Mouse (Mus musculus): Measurements from ENCODE around the gene Ank2.

Ank2 gene

DNA sequence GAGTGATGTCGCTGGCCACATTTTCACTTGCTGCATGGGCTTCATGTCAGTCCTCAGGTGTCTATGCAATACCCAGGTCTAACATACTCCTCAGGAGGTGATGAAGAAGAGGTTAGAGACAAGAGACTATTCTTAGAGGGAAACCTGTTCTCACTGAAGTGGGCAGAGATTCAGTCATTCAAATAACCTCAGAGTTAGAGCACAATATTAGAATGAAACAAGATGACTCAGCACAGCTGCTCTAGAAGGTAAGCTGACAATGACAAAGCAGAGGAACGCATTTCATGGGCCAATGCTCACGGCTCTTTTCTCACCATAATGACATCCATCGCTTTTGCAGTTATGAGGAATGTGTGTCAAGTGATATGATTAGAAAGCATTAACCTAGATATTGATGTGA, 475.2 kb downstream of the Ank2 start:
- no peak for DNase-seq (ENCODE audit: low spot score in 2 of 2)

DNA sequence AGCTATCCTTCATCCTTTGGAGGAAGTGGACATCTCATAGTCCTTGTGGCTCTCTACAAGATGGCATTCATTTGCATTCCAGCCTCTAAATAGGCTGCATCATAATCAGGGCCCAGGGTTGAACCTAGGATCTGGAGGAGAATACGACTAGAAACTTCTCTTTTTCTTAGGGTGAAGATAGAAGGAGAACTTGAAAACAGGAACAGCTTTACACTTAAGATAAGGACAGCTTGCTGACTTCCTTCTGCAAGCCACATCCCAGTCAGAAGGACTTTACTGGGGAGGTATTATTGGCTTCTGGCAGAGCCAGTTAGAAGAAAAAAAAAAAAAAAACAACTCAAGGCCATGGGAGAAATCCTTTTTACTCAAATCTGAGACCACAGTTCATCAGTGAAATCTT, 479.0 kb downstream of the Ank2 start:
- DNase-seq (ENCODE audit: low spot score in 2 of 2): no peak

DNA sequence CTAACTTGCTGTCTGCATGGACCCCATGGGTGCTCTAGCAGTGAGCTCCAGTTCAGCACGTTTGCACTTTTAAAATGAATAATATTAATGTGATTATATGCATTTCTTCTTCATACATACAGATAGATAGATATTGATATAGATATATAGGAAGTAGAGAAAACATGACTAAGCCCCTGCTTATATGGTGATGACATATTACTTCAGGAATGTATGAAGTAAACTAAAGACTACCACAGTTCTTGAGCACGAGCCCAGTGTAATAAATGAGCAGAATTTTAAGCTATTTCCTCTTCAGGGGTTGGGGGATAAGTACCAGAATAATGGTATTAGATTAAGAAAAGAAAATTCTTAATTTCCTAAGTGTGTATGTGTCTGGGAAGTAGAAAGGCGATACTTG, 479.4 kb downstream of the Ank2 start:
- no peak for DNase-seq (ENCODE audit: low spot score in 2 of 2)

DNA sequence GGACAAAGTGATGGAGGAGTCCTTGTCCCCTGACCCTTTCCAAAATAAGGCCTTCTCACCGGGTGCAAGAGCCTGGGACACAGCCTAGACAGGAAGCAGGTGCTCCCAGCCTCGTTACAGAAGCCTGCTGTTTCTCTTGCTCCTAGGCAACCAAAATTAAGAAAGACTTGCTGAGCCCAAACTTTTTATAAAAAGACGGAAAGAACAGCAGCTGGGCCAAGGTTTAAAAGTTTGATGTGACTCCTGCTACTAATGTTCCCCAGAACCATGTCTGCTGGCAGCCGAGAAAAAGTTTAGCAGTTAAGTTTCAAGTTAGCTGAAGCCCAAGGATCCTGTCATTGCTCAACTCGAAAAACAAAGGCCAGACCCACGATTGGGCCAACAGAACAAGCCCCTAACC, 480.0 kb downstream of the Ank2 start:
- DNase-seq (ENCODE audit: low spot score in 2 of 2): no peak

DNA sequence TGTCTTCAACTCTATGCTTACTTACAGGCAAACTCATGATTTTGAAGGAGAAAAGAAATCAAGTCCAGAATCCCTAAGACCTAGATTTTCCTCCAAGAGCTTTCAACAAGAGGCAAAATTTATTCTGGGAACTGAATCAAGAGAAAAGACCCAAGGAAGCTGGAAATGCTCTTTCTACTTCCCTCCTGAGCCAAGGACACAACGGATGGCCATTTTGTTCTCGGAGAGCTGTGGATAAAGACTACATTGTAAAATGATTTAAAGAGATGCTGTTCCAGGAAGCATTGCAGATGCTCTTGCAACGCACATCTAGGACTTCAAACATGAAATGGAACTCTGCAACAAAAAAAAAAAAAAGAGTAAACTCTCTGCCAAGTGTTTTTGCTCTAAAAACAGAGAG, 481.6 kb downstream of the Ank2 start:
- DNase-seq (ENCODE audit: low spot score in 2 of 2): no peak

DNA sequence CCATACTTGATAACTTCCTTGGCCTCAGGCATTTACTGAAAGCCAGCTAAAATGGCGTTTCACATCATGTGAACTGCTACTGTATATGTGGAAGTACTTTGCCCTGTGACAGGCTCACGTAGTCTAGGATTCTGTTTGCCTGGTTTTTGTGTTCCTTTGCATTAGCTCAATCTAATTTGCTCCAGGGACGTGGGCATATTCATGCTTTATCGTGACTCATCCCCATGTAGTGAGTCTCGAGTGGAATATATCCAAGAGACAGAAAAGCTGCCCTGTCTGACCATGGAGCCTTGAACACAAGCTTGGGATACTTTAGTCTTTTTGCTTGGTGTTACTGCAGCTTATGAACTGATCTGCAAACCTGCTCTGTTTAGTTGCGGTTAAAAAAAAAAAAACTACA, 483.6 kb downstream of the Ank2 start:
- no peak for DNase-seq (ENCODE audit: low spot score in 2 of 2)

DNA sequence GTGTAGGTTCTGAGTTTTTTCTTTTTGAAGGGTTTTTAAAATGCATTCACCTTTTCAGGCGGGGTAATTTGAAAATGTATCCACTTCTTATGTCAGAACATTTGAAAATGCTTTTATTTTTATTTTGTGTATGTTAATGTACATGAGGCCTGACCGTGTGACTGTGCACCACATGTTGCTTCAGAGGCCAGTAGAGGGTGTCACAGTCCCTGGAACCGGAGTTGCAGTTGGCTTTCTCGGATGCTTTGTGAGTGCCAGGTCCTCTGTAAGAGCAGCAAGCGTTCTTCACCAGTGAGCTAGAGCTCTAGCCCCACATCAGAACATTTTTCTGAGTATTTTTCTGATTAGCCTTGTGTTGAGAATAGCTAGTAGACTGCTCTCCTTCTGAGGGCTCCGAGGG, 484.0 kb downstream of the Ank2 start:
- DNase-seq (ENCODE audit: low spot score in 2 of 2): no peak

DNA sequence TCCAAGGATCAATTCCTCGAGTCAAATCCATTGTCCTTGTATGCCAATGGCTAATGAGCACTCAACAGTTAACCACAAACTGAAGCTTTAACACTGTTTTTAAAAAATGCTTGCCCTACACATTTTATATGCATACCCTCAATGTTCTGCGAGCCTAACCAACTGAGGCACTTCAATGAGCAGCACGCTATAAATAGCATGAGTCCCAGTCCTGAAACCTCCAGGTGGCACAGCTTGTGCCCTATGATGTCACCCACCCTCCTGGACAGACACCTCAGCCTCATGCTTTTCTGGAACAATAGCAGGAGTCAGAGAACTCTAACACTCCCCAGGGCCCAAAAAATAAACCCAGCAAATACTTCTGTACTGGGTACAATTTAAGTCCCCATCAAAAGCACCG, 485.2 kb downstream of the Ank2 start:
- DNase-seq (ENCODE audit: low spot score in 2 of 2): no peak

DNA sequence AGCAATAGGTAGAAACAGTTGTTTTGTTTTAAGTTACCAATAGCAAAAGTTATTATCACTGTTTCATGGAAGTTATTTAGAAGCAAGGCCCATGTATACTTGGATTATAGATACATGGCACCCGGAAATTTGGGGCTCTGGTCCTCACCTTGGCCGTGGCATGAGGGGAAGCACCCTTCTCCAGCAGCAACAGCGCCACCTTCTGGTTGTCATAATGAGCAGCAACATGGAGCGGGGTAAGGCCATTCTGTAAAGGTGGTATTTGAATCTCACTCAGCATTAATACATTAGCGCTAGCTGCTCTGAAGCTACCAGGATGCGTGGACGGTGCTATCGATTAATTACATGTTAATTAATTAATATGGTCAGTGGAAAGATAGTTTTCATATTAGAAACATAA, 486.6 kb downstream of the Ank2 start:
- no peak for DNase-seq (ENCODE audit: low spot score in 2 of 2)

DNA sequence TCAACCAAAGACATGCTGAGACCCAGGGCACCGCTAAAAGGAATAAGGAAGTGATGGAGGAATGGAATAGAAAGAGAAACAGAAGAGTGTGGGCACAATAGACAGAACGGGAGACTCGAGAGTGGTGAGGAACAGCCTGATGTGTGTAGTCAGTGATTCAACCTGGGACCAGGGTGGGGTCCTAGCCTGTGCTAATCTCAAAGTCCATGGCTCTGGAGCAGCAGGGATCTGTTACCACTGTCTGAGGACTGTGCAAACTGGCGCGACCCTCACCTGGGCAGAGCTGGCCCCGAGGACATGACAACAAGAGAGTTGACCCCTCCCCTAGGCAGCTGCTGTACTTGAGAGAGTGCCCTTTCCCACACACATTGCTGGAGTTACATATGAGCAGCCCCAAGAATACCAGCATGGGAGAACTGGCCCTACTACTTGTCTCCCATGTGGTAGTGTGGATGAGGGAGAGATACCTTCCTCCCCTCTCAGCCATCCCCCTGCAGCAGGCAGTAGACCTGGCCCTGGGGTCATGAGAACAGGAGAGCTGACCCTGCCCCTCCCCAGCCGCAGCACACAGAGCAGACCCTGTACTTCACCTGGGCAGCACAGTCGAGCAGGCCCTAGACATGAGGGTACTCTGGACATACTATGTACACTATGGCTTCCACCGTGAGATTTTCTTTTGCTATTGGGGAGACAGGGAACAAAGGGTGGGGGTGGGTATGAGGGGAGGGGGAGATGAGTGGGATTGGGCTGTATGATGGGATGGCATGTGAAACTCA, 493.1 kb downstream of the Ank2 start:
- DNase-seq (ENCODE audit: low spot score in 2 of 2): no peak

DNA sequence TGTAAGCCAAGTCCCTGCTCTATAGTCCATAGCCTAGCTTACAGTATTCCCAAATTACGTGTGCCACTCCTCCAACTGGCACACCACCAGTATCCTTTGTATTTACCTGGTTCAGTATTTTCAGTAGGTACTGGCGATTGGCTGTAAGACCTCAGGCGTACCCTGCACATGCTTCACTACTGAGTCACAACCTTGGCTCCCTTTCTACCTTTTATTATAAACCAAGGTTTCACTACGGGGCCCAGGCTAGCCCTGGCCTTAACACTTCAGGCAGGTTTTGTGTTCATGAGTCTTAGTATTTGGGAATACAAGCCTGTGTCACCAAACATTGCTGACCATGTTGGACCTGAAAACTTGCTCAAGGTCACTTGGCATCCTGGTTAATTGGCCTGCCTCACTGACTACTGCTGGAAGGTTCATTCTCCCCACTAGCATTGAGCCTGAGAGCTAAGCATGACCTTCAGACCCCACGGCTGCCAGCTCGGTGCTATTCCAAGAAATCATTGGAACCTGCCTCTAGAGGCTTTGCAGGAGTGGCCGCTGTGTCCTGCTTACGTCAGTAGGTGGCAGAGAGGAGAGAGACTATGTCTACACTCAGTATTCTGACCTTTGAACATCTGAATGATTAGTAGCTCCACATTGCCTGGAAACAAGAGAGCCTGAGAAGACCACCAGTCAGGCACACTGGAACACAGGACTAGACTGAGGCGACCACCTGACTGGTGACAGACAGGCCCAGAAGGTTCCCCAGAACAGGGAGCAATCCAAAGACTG, 494.1 kb downstream of the Ank2 start:
- no peak for DNase-seq (ENCODE audit: low spot score in 2 of 2)

DNA sequence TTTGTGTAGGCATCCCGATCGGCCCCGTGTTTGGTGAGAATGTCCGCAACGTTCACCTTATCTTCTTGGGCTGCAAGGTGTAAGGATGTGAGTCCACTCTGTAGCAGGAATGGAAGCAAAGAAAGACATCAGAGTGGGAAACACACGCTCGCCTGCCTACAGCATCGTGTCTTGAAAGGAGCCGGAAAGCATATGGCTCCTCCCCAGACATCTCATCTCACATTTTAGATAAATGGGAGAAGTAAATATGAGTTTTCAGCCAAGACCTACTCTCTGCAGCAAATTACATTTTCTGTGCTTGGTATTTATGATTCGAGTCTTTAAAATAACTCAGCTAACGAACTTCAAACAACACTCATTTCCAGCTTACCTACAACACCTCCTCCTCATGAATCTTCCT, 495.2 kb downstream of the Ank2 start:
- DNase-seq (ENCODE audit: low spot score in 2 of 2): no peak

DNA sequence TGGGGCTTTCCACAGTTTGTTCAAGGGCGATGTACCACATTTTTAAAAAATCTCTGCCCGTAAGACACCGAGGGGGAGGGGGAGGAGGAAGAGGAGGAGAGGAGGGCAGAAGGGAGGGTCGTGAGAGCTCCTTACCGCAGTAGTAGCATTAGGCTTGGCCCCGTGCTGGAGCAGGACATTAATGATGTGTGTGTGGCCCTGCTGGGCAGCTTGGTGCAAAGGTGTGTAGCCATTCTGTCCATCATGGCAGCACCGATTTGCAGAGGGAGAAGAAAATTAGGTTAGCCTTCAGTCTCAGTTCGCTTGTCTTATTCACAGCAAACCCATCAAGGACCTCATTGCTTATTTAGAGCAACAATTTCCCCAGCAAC, 500.4 kb downstream of the Ank2 start:
- no peak for DNase-seq (ENCODE audit: low spot score in 2 of 2)

DNA sequence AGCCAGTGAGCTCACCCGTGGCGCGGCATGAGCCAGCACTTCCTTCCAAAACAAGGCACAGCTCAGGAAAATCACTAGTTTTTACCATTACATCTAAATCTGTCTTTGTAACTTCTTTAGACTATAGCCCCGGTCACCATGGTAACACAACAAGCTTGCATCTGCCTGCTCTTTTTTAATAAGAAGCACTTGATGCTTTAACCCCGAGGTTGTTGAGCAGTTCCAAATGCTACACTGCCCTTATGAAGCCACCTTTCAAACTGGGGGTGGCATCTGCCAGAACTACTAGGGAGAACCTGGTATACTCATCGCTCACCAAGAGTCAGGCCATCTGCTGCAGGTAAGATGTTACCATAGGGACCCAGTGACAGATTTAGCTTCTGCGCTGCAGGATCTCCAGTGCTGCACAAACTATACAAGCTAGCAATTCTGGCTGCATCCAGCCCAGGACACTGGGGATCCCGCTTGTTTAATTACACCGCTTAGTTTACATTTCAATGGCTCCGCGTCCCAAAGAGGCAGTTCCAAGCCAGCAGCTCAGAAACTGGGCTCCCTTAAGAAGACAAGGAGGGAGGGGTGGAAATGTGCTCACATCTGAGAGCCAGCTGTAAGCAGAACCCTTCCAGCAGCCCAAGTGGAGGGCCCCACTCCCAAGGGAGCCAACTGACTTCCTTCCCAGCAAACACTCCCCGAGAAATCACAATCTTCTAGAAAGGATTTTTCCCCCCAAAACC, 501.0 kb downstream of the Ank2 start:
- no peak for DNase-seq (ENCODE audit: low spot score in 2 of 2)

DNA sequence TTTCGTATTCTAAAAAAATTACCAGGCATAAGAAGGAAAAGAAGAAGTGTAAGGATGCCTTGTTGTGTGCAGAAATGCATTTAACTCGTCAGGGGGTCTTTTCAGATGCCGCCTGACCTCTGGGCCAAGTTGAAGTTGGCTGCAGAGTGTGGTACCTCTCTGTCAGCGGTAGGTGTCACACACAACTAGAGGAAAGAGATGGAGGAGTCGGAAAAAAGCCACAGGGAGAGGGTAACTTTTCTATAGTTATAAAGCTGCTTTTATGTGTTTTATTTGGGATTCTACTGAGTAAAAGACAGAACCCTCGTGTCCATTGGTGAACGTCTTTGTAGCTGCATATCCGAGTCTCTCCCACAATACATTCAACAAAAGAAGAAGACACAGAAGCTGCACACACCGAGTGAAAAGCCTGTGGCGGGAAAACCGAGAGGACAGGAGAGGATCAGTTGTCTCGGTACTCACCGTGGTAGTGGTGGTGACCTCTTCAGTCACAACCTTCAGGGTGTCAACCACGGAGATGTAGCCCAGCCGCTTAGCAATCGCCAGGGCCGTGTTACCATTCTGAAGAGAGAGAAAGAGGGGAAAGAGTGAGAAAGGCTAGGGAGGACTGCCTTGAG, 501.7 kb downstream of the Ank2 start:
- DNase-seq (ENCODE audit: low spot score in 2 of 2): no peak

DNA sequence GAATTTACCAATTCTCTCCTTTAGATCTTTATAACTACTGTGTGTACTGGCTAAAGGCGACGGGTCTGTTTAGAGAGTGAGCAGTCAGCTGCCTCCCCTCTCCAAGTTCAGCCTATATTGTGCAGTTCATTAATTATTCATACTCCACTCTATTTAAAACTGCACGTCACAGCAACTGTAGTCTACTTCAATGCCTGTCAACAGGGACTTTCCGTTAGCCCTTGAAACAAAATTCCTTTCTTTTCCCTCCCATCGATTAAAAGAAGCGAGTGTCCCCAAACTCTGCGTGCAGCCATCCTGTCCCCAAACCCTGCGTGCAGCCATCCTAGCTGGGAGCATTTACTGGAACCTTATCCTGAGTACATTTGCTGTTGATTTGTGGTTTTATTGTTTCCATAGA, 502.4 kb downstream of the Ank2 start:
- no peak for DNase-seq (ENCODE audit: low spot score in 2 of 2)

DNA sequence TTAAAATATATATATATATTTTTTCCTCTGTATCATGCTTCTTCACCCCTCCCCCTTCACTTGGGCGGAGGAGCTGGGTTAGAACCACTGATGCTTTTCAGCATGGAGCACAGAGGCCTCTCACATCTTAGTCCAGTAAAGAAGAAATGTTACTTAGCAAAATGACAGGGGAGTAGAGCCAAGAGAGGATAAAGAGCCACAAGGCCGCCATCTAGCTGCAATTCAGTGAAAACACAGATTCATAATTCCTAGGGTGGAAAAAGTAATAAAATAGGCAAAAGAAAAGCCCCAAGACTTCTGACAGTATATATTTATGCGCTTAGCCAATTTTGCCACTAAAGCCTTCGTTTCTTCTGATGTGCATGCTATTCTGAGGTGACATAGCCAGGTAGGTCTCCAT, 503.2 kb downstream of the Ank2 start:
- no peak for DNase-seq (ENCODE audit: low spot score in 2 of 2)

DNA sequence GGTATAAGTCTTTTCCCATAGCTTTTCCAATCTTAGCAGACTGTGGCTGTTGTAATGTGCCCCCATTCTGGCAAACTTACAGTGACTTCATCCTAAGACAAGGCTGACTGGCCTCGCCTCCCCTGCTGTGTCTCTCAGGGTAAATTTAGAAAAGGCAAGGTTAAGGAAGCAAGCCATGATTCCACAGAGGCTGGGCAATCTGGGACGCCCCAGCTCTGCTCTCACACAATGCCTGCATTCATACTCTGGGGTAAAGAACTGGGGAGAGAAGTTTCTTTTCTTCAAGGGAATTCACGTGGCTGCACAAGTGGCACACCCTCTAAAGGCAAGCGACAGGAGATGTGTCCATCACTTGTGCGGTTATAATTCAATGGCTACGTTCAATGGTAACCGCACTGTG, 505.0 kb downstream of the Ank2 start:
- DNase-seq (ENCODE audit: low spot score in 2 of 2): no peak

DNA sequence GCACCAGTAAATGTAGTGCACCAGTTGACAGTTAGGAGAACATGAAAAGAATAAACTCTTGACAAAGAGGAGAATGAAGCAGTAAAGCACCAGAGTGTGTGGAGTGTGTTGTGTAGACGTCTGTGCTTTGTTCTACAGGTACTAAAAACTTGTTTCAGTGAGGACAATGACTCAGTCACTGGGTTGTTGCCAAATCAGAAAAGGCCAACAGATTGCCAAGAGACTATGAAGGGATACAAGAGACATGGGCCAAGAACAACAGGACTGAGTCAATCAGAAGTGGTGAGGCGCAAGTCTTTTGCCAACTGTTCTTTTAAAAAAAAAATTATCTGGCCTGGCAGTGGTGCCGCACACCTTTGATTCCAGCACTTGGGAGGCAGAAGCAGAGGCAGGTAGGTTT, 509.2 kb downstream of the Ank2 start:
- no peak for DNase-seq (ENCODE audit: low spot score in 2 of 2)

DNA sequence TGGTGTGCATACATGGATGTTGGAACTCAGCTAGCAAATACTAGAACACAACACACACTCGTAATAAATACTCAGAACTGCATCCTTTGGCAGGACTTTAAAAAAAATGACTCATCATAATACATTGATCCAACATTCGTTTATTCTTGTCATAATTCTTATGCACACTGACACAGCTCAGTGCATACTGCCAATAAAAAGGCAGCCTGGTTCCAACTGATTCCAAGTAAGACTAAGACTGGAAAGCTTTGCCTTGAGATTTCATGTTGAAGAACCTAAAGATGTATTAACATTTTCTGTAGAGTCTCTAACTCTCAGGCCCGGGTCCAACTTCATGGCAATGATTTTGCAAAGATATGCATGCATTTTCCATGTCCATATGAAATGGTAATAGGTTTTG, 512.5 kb downstream of the Ank2 start:
- DNase-seq (ENCODE audit: low spot score in 2 of 2): no peak

DNA sequence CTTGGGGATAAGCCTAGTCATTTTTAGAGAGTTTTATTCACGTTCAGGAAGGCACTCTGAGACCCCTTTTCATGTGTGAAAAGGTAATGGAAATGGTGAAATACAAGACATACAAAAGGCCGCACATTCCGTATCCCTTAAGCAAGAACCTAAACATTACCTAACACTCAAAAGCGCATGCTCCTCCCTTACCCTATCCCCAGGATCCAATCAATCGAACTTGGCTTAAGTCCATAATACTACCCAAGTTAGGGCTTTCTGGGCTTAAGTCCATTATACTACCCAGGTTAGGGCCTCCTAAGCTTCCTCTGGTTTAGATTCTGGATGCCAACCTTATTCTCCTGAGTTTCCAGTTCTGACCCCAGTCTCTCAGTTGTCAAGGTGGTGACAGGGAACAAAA, 516.3 kb downstream of the Ank2 start:
- DNase-seq (ENCODE audit: low spot score in 2 of 2): no peak

DNA sequence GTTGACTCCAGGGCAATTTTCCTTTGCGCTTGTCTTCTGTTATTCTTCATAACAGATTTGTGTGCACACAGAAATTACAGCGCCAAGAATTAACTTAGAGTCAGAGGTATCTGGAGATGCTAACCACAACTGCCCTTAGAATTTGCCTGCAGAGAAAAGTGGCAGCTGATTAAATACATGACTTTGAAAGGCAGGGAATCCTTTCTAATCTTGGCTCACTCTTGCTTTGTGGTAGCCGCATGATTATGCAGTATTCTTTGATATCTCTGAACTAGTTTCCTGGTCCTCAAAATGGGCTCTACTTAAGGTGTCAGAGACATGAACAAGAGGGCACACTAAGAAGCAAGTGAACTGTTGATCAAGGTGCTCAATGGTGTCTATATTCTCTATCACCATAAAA, 518.0 kb downstream of the Ank2 start:
- no peak for DNase-seq (ENCODE audit: low spot score in 2 of 2)

DNA sequence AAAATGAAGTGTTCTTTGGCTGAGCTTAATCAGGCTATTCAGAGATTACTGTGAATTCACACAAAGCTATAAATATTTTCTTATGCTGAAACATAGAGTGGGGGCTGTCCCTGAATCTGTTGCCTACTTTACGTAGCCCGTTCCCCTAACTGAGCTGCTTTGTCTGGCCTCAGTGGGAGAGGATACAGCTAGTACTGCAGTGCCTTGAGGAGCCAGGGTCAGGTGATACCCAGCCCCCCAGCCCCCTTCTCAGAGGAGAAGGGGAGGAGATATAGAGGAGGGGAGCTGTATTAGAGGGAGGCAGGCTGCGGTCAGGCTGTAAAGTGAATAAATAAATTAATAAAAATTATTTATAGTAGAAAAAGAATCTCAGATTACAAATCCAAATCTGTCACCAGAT, 519.5 kb downstream of the Ank2 start:
- DNase-seq (ENCODE audit: low spot score in 2 of 2): no peak

Measured in spleen, postnatal 36 days (tissue).